Mouse (Mus musculus): ENCODE data around the gene Atp8b2. TPM values are rescaled to one million over a fixed set of nuclear protein-coding genes. Genes with fewer than 3 reads are reported as not detected.

The Atp8b2 gene
- total RNA-seq, 2 experiments from 2014 or later = 5.2 to 5.5 TPM

DNA sequence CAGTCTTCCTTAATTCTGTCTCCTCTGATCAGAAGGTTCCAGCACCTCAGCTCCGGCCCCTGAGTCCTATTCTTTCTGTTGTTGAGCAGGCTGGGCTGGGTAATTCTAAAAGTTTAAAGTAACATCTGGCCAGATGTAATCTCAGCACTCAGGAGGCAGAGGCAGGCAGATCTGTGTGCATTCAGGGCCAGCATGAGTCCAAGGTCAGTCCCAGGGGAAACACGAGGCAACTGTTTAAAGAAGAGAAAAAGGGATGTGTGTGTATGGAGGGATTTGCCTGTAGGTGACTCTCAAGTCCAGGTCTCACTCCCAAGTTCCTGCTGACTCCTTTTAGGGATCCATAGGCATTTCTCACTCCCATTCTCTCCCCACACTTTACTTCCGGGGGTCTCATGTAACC is 55.5 kb downstream of the Atp8b2 start:
- no peak for DNase-seq (ENCODE audit: low spot score)

DNA sequence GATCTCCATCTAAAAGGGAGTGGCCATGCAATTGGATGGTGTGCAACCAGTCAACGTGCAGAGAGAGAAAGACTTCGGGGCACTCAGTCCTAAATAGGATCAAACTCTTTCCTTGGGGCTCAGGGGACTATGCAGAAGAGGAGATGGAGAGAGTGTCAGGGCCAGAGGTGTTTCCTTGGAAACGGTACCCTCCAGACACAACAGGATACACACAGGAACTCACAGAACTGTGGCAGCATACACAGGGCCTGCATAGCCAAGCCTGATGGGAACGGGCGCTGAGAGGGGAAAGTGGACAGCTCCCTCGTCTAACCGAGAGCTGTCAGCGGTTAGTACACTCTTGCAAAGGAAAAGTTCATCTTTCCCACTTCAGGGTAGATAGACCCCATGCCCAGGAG is 63.8 kb downstream of the Atp8b2 start:
- DNase-seq (ENCODE audit: low spot score) = no peak

- DNase-seq (ENCODE audit: low spot score) = no peak
Observed at GRCm38 (mm10) chr3:89898870-89899510, 64.3 kb downstream of the Atp8b2 start.

- DNase-seq (ENCODE audit: low spot score) = no peak
Observed at GRCm38 (mm10) chr3:89898011-89898410, 65.3 kb downstream of the Atp8b2 start.

GRCm38 (mm10) chr3:89897204-89897796 is 66.0 kb downstream of the Atp8b2 start:
- DNase-seq (ENCODE audit: low spot score) = no peak

- DNase-seq (ENCODE audit: low spot score) = no peak
Observed at GRCm38 (mm10) chr3:89896571-89896970, 66.7 kb downstream of the Atp8b2 start.

- no peak for DNase-seq (ENCODE audit: low spot score)
Observed at GRCm38 (mm10) chr3:89892517-89893106, 70.7 kb downstream of the Atp8b2 start.

GRCm38 (mm10) chr3:89891696-89892095 is 71.6 kb downstream of the Atp8b2 start:
- no peak for DNase-seq (ENCODE audit: low spot score)

GRCm38 (mm10) chr3:89889841-89890430 is 73.4 kb downstream of the Atp8b2 start:
- no peak for DNase-seq (ENCODE audit: low spot score)

Small RNAs within 50 kb of the gene (microRNA-seq; reads per million reads assigned to microRNA genes)
- 3.1 reads per million for gene Mir7669

Other genes starting within 250 kb of the Atp8b2 start
- gene Adar, start 248.5 kb downstream of the Atp8b2 start, total RNA-seq (2021) = 1 to 10 TPM; 1.9 to 2.3 TPM
- gene Chrnb2, start 198.9 kb downstream of the Atp8b2 start, total RNA-seq (2021) = under 1 TPM; 0.09 to 0.16 TPM
- gene Ube2q1, start 189.9 kb downstream of the Atp8b2 start, total RNA-seq (2021) = 10 to 100 TPM; 13.1 to 14.0 TPM
- gene She, start 132.1 kb downstream of the Atp8b2 start, total RNA-seq (2021) = 1 to 10 TPM; 2.8 to 4.8 TPM
- 1 to 10 TPM; 3.1 to 7.2 TPM for gene Il6ra, start 50.3 kb downstream of the Atp8b2 start, total RNA-seq (2021)
- 10 to 100 TPM; 47.8 to 58.0 TPM for gene Hax1, start 35.3 kb upstream of the Atp8b2 start, total RNA-seq (2021)
- gene 4933434E20Rik, start 88.1 kb upstream of the Atp8b2 start, total RNA-seq (2021) = 10 to 100 TPM; 91.6 to 99.3 TPM
- 10 to 100 TPM; 93.9 to 95.4 TPM for gene Ubap2l, start 89.1 kb upstream of the Atp8b2 start, total RNA-seq (2021)
- gene Tpm3, start 109.1 kb upstream of the Atp8b2 start, total RNA-seq (2021) = 100 to 1,000 TPM; 579 to 626 TPM
- under 1 TPM in 1 of 2 experiments, not detected in 1; 0.05 TPM for gene Nup210l, start 140.6 kb upstream of the Atp8b2 start, total RNA-seq (2021)

Measured in gastrocnemius, adult 18-20 months (tissue).